Mouse (Mus musculus) cerebellum, adult 9-11 months (tissue): ENCODE measurements around the gene Wars.

Experiments
- DNase-seq: peaks from one replicate; pipeline ENCODE4 v3.0.0; 2022

The Wars gene

GRCm38 (mm10) chr12:108893715-108894431 lies at the start of gene Wars:
Gene Wars (minus strand): TSS chr12:108894174.
- peak; percentile 96 for DNase-seq

GRCm38 (mm10) chr12:108942203-108942923 lies 48.4 kb upstream of the Wars start:
- no peak for DNase-seq

DNA sequence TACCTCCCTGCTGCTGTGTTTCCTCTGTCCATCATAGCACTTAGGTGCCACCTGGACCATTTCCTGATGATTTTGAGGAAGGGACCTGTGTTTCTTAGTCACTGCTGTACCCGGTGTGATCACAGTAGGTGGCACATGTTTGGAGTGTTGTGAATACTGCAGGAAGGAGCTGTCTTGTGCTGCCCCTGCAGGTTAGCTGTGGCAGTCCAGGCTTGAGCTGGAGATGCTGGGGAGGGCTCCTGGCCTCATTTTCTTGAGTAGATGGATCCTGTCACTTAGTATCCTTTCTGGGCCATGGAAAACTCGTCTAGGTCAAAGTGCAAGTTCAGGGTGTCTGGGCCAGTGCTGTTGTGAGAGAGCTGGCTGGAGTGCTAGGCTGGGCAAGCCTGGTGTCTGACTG lies 47.3 kb upstream of the Wars start:
- DNase-seq = no peak

DNA sequence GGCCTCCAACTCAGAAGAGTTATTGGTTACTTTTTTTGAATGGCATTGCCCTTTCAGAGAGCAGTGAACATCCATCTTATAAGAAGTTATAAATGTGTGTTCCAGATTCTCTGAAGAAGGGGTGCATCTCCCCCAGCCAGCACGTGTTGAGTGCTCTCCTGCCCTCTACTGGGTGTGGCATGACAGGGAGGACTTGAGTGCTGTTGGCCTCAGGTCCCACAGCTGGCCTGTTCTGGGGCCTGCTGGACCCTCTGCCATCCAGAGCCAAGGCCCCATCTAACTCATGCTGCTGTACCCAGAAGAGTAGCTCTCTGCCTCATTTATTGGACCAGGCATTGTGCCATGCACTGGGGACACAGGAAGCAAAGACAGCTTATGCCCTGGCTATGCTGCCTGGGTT lies 46.3 kb upstream of the Wars start:
- DNase-seq = no peak

GRCm38 (mm10) chr12:108939317-108939716 lies 45.3 kb upstream of the Wars start:
- no peak for DNase-seq

DNA sequence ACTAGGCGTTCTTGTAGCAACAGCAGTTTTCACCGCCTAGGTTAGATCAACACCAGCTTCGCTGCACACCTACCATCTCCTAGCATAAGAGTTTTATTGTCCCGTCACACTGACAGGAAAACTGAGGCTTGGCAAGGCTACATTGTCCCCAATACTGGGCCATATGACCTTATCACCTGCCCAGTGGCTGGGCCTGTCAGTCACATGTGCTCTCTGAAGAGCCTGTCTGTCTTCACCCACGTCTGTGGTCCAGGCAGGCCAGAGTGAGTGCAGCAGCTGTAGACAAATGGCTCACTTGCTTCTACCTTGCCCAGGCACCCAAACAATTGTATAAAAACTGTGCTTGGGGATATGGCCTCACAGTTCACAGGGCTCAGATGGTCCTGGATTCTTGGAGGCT lies 44.9 kb upstream of the Wars start:
- no peak for DNase-seq

DNA sequence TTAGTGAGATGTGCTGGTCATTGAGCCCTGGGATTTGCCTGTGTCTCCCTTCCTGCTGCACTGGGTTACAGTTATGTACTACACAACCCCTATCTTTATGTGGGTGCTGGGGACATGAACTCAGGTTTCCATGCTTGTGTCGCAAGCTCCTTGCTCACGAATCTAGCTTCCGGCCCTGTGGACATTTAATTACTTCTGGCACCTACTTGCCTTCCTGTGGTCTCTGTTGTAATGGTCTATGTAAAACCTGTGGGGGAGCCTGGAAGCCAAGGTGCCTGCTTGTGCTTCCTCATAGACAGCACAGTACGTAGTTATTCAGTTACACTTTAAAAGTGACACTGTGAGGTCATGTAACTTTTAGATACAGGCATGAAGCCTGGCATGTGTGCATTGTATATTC lies 43.5 kb upstream of the Wars start:
- no peak for DNase-seq

GRCm38 (mm10) chr12:108936834-108937233 lies 42.9 kb upstream of the Wars start:
- no peak for DNase-seq

GRCm38 (mm10) chr12:108934231-108934630 lies 40.3 kb upstream of the Wars start:
- DNase-seq = no peak

DNA sequence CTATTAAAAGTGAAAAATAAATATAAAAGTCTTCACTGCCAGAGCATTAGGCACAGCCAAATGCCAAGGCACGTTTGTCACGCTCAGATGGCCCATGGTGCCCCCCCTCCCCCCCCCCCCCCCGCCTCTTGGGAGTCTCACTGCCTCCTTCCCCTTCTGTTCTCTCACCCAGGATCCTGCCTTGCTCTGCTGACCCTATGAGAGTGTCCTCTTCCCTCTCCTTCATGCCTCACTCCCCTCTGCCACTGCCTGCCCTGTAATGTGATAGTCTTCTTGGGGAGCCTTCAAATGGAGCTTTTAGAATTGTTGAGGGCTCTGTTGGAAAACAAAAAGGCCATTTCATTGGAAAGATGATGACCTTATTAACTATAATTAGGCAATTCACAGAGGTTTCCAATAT lies 38.1 kb upstream of the Wars start:
- no peak for DNase-seq

GRCm38 (mm10) chr12:108931341-108932053 lies 37.5 kb upstream of the Wars start:
- DNase-seq = no peak

DNA sequence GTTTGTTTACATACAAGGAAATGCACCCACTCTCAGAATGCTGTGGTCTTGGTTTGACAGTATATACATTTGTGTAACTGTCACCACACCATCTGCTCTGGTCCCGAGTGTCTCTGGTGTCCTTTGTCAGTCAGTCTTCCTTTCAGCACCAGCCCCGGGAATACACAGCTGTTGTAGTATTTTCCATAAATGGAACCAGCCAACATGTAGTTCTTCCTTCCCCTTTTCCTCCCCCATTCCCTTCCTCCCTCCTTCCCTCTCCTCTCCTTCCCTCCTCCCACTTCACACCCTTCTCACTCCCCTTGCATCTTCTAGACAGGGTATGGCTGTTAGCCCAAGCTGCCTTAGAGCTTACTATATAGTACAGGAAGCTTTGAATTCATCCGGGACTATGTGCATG lies 35.5 kb upstream of the Wars start:
- DNase-seq = no peak

DNA sequence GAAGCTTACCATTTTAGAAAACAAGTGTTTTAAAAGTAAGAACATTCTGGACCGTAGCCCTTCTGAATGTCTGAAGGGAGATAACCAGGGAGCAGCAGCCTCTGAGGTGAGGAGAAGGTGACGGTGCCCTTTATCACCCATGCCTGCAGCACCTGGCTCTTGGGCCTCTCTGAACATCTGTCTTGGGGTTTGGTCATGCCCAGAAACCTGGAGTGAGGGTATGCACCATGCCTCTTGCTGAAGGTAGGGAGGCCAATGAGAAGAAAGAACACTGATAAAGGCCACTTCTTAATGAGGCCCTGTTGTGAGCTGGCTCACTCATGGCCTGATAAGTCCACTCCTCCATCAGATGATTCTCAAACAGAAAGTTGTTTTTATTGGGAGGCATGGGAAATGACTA lies 34.3 kb upstream of the Wars start:
- no peak for DNase-seq

GRCm38 (mm10) chr12:108926606-108927111 lies 32.7 kb upstream of the Wars start:
- no peak for DNase-seq

GRCm38 (mm10) chr12:108918753-108919152 lies 24.8 kb upstream of the Wars start:
- DNase-seq = no peak

DNA sequence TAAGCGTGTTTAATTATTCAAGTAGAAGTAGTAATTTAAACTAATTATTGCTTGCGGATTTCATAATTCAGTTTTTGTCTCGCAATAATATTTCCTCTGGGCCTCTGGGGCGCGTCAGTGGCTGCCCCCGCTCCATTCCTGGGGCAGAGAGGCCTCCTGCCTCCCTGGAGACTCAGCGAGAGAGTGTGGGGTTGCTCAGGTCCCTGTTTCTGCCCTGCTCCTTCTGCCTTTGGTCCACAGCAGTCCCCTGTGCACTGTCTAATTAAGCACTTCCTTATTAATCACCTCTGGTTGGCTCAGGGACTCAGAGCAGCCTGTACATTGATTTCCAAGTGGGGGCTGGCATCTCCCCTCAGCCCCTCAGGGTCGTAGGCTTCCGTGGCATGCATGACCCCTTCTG lies 23.5 kb upstream of the Wars start:
- DNase-seq = no peak

DNA sequence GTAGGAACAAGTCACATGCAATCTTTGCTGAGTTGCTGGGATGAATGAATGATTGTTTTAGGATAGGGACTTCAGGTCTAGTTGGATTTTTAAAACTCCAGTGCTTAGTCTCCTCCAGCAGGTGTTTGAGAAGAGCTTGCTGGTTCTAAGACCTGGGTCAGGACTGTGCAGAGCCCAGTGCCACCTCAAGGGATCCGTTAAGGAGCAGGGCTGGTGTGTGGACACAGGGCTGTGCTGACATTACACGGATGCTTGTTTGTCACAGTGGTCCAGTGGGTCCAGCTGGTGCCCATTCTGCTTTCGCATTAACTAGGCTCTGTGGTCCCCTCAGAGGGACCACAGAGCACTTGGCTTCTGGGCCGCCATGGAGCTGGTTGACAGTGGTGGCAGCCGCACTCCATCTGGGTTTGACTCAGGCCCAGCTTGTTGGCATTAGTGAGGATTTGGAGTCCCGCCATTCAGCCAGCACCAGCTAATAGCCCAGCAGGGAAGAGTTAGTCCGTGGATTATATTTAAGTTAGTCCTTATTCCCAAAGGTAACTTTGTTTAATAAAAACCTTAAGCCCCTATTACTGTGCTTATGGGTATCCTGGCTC lies 22.6 kb upstream of the Wars start:
- DNase-seq = no peak

- DNase-seq = no peak
Measured at GRCm38 (mm10) chr12:108915893-108916292, 21.9 kb upstream of the Wars start.

GRCm38 (mm10) chr12:108914709-108915340 lies 20.9 kb upstream of the Wars start:
- DNase-seq = no peak

DNA sequence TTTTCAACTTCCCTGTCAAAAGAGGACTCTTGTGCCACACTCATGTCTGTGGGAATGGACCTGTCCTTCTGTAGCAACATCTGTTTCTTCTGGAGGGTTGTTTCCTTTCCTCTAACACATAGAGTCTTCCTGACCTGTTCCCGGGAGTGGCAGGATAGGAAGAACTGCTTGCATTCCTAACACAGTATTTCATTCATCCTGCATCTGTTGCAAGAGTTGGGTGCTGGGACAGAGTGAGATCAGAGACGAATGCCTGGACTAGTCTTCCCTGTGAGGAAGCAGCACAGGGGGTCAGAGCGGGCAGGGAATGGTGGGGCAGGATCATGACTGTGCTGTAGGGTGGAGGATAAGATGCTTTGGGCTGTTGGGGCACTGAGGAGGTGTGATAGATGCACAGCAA lies 20.2 kb upstream of the Wars start:
- no peak for DNase-seq

DNA sequence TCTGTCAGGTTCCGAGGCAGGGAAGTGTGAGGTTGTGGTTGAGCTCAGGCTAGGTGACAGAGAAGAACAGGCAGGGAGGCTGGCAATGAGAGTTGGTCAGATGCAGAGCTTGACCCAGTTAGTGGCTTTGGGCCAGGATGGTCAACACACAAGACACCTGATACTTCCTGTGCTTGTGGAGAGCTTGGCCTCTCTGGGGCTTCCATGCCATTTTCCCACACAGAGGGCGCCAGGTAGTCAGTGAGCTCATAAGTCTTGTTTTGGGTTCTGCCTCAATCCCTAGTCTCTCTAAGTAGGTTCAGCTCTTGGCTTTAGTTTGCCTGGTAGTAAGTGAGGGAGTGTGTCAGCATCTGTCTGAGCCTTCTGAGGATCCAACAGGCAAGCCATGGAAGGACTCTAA lies 18.5 kb upstream of the Wars start:
- no peak for DNase-seq

GRCm38 (mm10) chr12:108909846-108910433 lies 16.0 kb upstream of the Wars start:
- no peak for DNase-seq

- no peak for DNase-seq
Measured at GRCm38 (mm10) chr12:108906398-108906797, 12.4 kb upstream of the Wars start.
